ENCODE assay signal across 10 mouse cellular contexts in the genomic region with DNA sequence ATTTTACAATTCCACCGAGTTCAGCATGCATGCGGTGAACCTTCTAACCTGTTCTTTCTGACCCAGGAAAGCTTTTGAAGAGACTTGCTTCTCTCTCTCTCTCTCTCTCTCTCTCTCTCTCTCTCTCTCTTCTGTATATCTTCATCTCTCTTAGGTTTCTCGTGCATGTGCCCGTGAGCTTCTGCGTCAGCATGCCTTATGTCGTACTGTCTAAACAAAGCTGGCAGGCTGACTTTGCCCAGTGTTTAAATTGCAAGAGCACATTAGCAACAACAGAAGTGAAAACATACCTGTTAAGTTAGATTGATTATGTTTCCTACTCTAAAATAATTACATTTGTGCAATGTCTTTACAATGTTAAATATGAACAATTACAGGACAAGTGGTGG.
"Had no signal": no experiment of that assay in that cellular context is flagged by ENCODE, and none has a peak within 500 bp of the region (broad histone marks: within the 10 kb centered on the region; RNA-seq: fewer than 3 reads in every experiment).

No protein-coding gene starts in this region.

- H3K4me2 ChIP-seq: kidney, embryonic 15.5 days; limb, embryonic 15.5 days; liver, embryonic 12.5 days; midbrain, embryonic 12.5 days; neural tube, embryonic 13.5 days had no signal

- H3K27ac ChIP-seq: kidney, embryonic 15.5 days; limb, embryonic 15.5 days; liver, embryonic 12.5 days; midbrain, embryonic 12.5 days; neural tube, embryonic 13.5 days had no signal

- H3K9ac ChIP-seq: kidney, embryonic 15.5 days; limb, embryonic 15.5 days; liver, embryonic 12.5 days; midbrain, embryonic 12.5 days; neural tube, embryonic 13.5 days had no signal

- DNase-seq: layer of hippocampus, postnatal 36 days; lung, adult 18-20 months; right cerebral cortex, postnatal 4 days; thymus, postnatal 25 days had no signal

- H3K4me1 ChIP-seq: liver, embryonic 12.5 days had no signal

- H3K36me3 ChIP-seq: liver, embryonic 12.5 days had no signal

- H3K9me3 ChIP-seq: kidney, embryonic 15.5 days; limb, embryonic 15.5 days; liver, embryonic 12.5 days; midbrain, embryonic 12.5 days; neural tube, embryonic 13.5 days had no signal

- H3K4me3 ChIP-seq: kidney, embryonic 15.5 days; limb, embryonic 15.5 days; liver, embryonic 12.5 days; midbrain, embryonic 12.5 days; neural tube, embryonic 13.5 days had no signal

- ATAC-seq: liver, embryonic 12.5 days; midbrain, embryonic 16.5 days had no signal

- H3K27me3 ChIP-seq: kidney, embryonic 15.5 days; limb, embryonic 15.5 days; liver, embryonic 12.5 days; midbrain, embryonic 12.5 days; neural tube, embryonic 13.5 days had no signal
